In the genomic region with DNA sequence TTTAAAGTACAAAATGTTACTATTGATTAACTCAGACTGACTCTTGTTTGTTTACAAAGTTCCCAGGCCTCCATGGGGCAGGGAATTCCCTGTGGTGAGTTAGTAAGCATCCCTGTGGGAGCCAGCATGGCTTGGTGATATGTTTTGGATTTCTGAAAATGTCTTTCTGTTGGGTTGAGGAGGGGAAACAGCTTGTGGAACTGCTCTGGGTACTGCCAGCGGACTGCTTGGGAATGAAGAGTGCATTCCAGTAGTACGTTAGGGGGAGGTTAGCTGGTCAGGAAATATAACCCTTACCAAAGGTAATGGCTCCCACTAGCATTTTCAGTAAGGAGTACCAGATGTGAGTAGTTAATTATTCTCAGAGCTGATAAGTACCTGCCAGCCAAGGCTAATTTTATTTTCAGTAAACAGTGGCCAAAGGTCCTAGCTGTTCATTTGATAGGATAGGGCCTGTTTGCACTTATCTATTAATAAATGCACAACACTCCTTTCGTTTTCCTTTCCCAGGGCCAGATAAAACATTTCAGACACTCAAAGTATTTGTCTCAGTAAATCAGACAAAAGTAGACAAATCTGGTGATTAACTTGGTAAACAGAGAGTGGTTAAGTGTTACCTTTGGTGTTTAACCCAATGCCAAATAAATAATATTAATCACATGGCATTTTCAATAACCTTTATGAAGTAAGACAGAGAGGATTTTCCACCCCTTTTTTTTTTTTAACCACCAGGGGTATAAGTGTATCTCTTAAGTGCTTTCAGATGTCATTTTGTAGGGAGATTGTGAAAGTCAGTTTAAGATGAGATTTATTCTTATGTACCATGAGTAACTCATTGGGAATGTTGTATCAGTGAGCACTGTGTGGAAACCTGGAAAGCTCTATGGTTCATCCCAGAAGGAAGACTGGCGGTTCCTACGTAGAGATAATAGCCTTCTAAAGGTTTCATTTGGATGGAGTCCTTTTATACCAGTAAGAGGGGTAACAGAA, we compare ENCODE assay signal across 9 mouse cellular contexts.
DNase-seq lines count a peak whose midpoint lies in the region; ATAC-seq and TF ChIP-seq lines count a peak whose summit lies in the region.
"Had no signal": no experiment of that assay in that cellular context is flagged by ENCODE, and none has a peak within 500 bp of the region (broad histone marks: within the 10 kb centered on the region; RNA-seq: fewer than 3 reads in every experiment).

No protein-coding gene starts in this region.

- H3K9ac ChIP-seq in lung, embryonic 16.5 days (ENCODE audit: low read length) = no peak overlapping the region
- no peak overlapping the region for H3K9ac ChIP-seq in heart, embryonic 12.5 days
- no peak overlapping the region for H3K9ac ChIP-seq in stomach, postnatal 0 days (ENCODE audit: low read length)
- H3K9ac ChIP-seq: forebrain, embryonic 13.5 days had no signal

- H3K27ac ChIP-seq in lung, embryonic 16.5 days (ENCODE audit: low read length) = peak overlapping the region; percentile 77
- peak overlapping the region; percentile 59 for H3K27ac ChIP-seq in heart, embryonic 12.5 days (ENCODE audit: poor library complexity, severe bottlenecking)
- H3K27ac ChIP-seq in stomach, postnatal 0 days (replicated peaks) = peak overlapping the region; percentile 69
- H3K27ac ChIP-seq: forebrain, embryonic 13.5 days had no signal

- no peak overlapping the region for H3K4me3 ChIP-seq in lung, embryonic 16.5 days (ENCODE audit: low read length)
- H3K4me3 ChIP-seq in heart, embryonic 12.5 days = no peak overlapping the region
- no peak overlapping the region for H3K4me3 ChIP-seq in stomach, postnatal 0 days (ENCODE audit: low read depth, low read length)
- H3K4me3 ChIP-seq: forebrain, embryonic 13.5 days had no signal

- no peak overlapping the region for H3K4me2 ChIP-seq in lung, embryonic 16.5 days (ENCODE audit: low read depth, low read length)
- H3K4me2 ChIP-seq in heart, embryonic 12.5 days = no peak overlapping the region
- no peak overlapping the region for H3K4me2 ChIP-seq in stomach, postnatal 0 days (replicated peaks; ENCODE audit: low read depth)
- H3K4me2 ChIP-seq: forebrain, embryonic 13.5 days had no signal

- peak; percentile 61 for TF ChIP-seq EP300 in stomach, postnatal 0 days (optimal IDR thresholded peaks at IDR 0.05)

- H3K36me3 ChIP-seq in lung, embryonic 16.5 days (ENCODE audit: control insufficient read depth, insufficient read depth, low read length) = no peaks in the 10 kb centered on the region
- no peaks in the 10 kb centered on the region for H3K36me3 ChIP-seq in heart, embryonic 12.5 days
- H3K36me3 ChIP-seq in stomach, postnatal 0 days (ENCODE audit: control insufficient read depth, insufficient read depth, low read length) = no peaks in the 10 kb centered on the region

- 53% methylated on average over 5 of the region's 5 CpGs for WGBS in lung, embryonic 16.5 days
- 48% methylated on average over 5 of the region's 5 CpGs for WGBS in heart, embryonic 12.5 days
- WGBS in stomach, postnatal 0 days = 50% methylated on average over 5 of the region's 5 CpGs

- ATAC-seq in lung, embryonic 16.5 days (ENCODE audit: low read depth) = no peak
- ATAC-seq in heart, embryonic 12.5 days (ENCODE audit: insufficient number of reproducible peaks, low FRiP score) = no peak
- peak; percentile 55; the same call in 1 of the 2 replicates for ATAC-seq in stomach, postnatal 0 days (ENCODE audit: low FRiP score, low TSS enrichment)
- no peak for ATAC-seq in frontal cortex, adult (ENCODE audit: low TSS enrichment)
- ATAC-seq: forebrain, embryonic 13.5 days had no signal

- no peak for TF ChIP-seq CTCF in stomach, postnatal 0 days (IDR thresholded peaks at IDR 0.05; ENCODE audit: low read depth)

- H3K9me3 ChIP-seq in lung, embryonic 16.5 days (ENCODE audit: control insufficient read depth, low read length) = 0 out of 2 replicates have a peak, but pooled peaks cover 4% of the 10 kb centered on the region
- peaks cover 7% of the 10 kb centered on the region; the same call in 1 of the 2 replicates for H3K9me3 ChIP-seq in heart, embryonic 12.5 days (replicated peaks)
- H3K9me3 ChIP-seq in stomach, postnatal 0 days (ENCODE audit: control insufficient read depth, low read length) = no peaks in the 10 kb centered on the region

- no peak for DNase-seq in lung, postnatal 14 days
- DNase-seq in kidney, postnatal 14 days = peak; percentile 39
- DNase-seq in stomach, postnatal 0 days (ENCODE audit: low spot score) = no peak
- DNase-seq in adrenal gland, adult (ENCODE audit: inconsistent age in 2 of 2, low spot score in 1 of 2) = no peak
- no peak for DNase-seq in urinary bladder, postnatal 10 days (ENCODE audit: low spot score)

- peaks cover 43% of the 10 kb centered on the region for H3K4me1 ChIP-seq in lung, embryonic 16.5 days (replicated peaks; ENCODE audit: control insufficient read depth, insufficient read depth, low read length)
- peaks cover 37% of the 10 kb centered on the region for H3K4me1 ChIP-seq in heart, embryonic 12.5 days (replicated peaks)
- 0 out of 2 replicates have a peak, but pooled peaks cover 4% of the 10 kb centered on the region for H3K4me1 ChIP-seq in stomach, postnatal 0 days (replicated peaks; ENCODE audit: control insufficient read depth, insufficient read depth)

- H3K27me3 ChIP-seq in lung, embryonic 16.5 days (ENCODE audit: control insufficient read depth, insufficient read depth, low read depth, low read length) = no peaks in the 10 kb centered on the region
- H3K27me3 ChIP-seq in heart, embryonic 12.5 days (replicated peaks) = no peaks in the 10 kb centered on the region
- H3K27me3 ChIP-seq in stomach, postnatal 0 days (ENCODE audit: control insufficient read depth, insufficient read depth, low read length) = no peaks in the 10 kb centered on the region
